Mouse (Mus musculus) telencephalon, adult 2 months (tissue): ENCODE measurements around the gene Nlgn2.

Experiments used
- DNase-seq: peaks from one replicate; pipeline ENCODE4 v3.0.0-alpha.2; 2011; ENCODE audit warnings: low read depth, low spot score

Gene Nlgn2

DNA sequence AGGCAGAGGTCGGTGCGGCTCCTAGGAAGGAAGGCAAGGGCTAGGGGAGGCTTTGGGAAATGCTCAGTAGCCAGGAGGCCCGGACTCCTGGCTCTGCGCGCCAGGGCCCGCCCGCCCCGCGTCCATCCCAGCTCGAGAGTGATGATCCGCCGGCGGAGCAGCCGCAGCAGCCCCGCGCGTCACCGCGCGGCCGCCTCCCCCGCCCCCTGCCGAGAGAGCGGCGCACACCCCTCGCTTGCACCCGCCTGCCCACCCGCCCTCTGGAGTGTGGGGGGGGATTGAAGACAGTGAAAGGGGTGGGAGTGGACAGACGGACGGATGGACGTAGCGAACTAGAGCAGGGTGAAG is at the start of gene Nlgn2:
TSS of gene Nlgn2 (minus strand) at position 181 of the 348 bp plus-strand sequence.
- no peak for DNase-seq

DNA sequence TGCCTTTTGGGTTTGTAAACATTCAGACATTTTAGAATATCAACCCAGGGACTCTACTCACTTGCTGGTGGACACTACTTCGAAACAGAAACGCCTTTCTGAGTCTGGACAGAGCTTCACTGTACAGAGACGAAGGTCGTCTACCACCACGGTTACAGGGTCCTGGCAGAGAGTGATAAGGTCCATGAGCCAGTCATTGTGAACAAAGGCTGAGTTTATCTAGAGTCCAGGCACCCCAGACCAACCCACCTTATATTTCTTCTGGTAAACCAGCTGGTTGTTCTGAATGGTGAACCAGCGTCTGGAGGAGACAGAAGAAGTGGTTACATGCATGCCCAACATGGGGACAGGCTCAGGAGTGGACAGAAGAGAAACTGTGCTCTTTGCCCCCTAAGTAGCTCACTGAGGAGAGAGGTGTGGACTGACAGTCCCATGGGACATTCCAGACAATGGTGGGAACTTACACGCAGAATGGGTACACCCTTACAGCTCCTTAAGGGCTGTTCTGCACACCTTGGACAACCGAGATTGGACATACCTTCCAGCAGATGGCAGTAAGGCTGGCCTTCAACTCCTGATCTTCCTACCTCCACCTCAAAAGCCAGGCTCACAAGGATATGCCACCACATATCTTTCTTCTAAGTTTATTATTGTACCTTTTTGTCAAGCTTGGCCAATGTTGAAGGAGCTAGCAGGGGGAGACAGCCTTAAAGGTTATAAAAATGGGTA is 49.5 kb upstream of the Nlgn2 start:
- no peak for DNase-seq

DNA sequence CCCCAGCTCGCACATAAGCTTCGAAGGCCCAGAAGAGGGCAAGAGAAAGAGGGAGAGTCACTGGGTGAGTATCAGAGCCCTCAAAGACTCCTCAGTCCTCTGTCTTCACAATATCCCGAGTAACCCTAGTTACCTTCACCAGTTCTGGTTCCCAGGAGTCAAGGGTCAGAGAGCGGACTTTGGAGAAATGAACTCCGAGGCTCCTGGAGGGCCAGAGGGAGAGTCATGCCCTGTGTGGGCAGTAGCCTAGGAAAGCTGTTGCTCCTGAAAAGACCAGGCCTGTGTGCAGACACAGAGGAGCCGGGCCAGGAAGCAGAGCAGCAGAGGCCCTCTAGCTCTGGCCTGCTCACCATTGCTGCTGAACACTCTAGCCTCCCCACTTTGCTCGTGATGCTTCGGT is 47.1 kb upstream of the Nlgn2 start:
- no peak for DNase-seq

DNA sequence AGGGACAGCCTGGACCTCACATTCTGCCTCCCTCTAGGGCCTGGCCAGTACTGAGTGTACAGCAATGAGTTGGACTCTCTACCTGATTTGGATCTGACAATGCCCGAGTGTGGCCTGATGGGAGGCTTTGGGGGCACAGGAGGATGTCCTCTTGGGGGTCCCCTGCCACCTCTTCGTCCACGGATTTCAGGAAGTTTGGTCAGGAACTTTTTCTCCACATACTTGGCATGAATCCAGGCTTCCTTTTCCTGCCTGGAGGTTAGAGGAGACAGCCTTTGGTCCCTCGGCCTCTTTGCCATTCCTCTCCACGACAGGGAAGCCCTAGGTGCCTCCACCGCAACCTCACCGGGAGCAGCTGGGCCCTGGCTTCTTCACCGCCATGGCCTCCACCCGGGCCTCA is 46.7 kb upstream of the Nlgn2 start:
- no peak for DNase-seq

DNA sequence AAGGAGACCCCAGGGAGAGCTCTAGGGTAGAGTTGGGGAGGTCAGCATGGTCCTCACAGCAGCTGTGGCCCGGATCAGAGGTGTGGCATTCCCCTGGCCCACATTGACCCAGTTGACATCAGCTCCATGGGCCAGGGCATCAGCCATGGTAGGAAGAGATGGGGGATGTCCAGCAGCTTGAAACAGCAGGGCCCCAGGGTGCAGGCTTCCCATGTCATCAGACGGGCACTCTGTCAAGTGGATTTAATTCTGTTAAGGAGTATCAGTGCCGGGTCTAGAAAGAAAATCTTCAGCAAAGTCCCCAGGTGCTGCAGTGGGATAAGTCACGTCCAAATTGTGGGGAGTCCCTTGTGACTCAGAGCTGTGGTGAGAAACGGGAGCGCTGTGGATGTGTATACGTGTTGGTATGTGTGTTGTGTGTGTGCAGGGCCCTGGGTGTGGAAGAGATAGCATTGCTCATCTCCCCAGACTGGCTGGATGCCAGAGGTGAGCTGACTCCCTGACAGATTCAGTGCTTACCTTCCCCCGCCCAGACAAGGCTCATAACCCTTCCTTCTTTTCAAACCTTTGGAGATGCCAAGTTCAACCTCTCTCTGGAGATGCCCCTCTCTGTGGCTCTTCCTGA is 46.1 kb upstream of the Nlgn2 start:
- no peak for DNase-seq

DNA sequence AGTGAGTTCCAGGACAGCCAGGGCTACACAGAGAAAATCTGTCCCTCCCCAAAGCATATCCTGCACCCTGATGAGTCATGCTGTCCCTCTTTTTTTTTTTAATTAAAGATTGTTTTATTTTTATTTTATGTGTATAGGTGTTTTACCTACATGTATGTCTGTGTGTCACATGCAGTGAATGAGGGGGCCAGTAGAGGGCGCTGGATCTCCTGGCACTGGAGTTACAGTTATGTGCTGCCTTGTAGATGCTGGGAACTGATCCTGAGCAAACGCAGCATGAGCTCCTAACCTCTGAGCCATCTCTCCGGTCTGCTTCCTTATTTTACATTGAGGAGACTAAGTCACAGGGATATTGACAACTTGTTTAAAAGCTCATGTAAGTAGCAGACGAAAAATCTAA is 45.5 kb upstream of the Nlgn2 start:
- DNase-seq: no peak

DNA sequence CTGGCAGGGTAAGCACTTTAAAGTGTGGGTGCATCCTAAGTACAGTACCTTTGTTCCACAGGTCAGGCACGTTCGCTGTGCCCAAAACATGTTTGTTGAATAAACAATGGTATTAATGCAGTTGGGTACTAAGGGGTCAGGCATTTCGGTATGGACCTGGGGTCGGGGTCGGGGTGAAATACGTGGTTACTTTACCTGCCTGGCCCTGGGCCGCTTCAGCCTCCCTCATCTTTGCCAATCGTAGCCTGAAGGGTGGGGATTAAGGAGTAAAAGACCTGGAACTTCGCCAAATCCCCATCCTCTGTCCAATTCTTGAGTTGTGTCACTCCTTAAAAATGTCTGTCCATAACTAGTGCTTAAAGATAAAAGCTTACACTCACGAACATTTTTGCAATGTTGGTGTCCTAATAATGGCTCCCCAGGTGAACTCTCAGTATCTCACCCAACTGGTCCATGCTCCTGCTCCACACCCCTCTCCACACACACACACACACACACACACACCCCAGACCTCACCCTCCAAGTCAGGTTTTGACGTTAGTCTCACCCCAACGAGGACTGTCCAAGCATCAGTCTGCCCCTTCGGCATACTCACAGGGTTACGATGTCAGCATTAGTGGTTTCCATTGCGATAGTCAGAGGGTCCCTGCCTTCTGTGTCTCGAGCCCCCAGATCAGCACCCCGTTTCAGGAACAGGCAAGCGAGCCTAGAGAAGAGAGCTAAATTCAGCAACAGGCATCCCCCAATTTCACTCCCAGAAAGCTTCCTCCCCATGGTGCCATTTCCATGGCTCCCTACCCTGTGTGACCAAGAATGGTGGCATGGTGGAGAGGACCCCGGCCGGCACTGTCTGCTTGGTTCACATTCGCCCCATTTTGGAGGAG is 44.4 kb upstream of the Nlgn2 start:
- no peak for DNase-seq

DNA sequence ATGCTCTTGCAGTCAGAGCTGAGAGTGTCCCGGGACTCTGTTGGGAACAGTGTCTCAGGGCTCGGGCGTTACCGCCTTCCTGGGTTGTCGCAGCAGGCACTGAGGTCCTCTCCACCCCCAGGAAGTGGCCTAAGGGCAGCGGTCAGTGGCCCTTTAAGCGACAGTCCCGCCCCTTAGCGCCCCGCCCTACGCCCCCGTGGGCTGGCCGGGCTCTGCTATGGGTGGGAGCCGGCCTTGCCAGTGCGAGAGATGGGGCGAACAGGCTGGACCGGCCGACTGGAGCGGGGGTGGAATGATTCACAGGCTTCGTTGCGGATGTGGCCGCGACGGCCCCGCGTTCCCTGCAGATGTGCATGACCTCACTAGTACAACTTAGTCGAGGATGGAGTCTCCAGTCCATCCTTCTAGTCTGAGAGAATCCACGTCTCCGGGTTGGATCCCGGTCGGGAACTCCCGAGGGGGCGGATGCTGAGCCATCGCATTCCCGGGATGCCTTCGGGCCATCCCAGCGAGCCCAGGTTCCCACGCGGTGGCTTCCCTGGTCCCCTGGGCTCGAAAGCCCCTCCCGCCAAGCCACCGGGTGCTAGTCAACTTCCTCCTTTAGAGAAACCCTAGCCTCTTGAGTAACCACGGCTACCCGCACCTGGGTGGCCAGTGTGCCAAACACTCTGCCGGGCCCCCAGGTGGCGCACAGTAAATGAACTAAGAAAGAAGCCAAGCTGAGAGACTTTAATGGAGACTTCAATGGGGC is 43.4 kb upstream of the Nlgn2 start, which contains the start of gene Kctd11:
TSS of gene Kctd11 (minus strand) at position 554 of the 751 bp plus-strand sequence.
- no peak for DNase-seq

DNA sequence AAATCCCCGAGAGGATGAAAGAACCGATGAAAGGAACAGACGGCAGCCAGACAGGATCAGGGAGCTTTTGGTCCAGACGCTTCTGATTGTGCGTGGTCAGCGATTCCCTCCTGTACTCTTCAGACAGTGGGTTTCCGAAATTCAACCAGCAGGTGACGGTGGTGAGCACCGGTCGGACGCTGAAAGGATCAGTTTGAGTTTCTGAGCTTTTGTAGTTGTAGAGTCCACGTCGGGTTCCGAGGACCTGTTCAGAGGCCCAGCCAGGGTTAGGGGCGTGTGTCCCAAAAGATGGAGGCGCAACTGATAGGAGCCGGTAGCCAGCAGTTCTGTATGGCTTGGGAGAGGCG is 42.9 kb upstream of the Nlgn2 start:
- no peak for DNase-seq

DNA sequence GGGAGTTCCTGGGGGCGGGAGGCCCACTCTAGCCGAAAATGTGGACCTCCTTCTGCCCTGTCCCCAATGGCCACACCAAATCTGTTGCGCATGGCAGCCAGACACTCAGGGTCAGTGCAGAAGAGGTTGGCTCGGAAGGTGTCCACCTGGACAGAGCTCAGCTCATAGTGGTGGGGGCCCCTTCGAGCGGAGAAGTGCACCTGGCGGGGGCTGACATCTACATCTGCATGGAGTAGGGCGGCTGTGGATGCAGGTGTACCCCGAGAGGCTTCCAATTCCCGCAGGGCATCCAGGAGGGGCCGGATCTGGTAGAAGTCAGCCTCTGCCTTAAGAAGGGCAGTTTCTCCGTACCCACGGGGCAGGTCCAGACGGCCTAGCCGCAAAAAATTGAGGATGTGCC is 42.1 kb upstream of the Nlgn2 start:
- DNase-seq: no peak

DNA sequence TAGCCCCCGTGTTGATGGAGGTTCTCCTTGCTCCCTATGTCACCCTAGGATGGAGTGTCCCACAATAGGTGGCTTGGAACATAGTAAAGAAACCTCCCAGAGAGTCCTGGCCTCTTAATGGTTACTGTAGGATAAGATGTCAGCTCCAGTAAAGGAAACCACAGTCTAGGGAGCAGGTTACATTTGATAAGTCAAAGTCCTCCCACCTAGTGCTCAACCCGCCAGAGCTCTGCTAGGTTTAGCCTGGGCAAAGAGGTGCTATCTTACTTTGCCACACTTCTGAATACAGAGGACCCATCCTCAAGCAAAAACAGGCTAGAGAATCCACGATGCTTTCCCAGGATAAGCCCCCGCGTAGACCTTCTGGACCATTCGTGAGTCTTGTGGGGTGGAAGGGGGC is 41.4 kb upstream of the Nlgn2 start:
- no peak for DNase-seq

DNA sequence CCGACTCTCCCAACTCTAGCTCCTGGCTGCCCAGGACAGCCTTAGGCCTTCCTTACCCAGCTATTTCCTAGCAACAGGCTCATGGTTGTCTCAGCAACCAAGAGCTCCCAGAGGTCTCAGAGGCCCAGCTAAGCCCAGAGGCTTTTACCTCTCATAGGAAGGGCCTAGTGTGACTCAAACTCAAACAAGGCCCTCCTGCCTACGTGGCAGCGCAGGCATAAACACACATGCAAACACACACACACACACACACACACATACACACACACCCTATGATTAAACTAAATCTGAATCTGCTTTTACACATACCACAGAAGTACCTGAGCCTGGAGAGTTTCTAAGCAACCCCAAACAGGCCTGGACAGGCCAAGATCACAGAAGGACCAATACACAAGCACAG is 40.8 kb upstream of the Nlgn2 start:
- no peak for DNase-seq

DNA sequence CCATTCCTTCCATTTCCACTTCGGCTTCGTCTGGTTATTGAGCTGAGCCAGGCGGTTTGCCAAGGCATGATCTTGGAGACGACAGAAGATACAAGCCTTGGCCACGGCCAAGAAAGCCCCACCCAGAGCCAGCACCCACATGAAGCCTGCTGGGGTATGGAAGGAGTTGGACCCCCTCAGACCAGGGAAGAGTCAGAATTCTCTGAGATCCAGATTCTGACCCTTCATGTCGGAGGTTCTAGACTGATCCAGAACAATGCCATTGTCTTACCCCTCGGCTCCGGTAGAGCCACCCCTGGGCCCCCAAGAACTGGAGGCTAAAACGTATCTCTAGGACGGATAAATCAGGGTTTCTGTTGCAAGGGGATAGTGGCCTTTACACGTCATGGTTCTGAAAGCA is 40.3 kb upstream of the Nlgn2 start, which contains the start of gene Tmem95:
TSS of gene Tmem95 (minus strand) at position 141 of the 400 bp plus-strand sequence.
- no peak for DNase-seq

DNA sequence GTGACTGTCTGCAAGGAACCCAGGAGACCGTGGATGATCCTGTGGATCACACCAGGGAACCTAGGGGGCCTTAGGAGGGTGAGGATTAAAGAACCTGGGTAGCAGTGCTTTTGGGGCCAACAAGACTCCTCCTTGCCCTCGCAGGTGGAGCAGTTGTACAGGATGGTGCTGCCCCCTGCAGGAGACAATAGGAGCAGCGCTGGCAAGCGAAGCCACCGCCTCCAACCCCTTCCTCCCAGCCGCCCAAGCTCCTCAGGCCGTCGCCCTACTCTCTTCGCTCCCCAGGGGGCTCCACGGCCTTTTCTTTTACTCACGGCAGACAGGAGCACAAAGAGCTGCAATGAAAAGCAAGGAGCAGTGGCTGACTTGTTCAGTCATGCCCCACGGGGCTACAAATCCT is 39.3 kb upstream of the Nlgn2 start:
- no peak for DNase-seq

DNA sequence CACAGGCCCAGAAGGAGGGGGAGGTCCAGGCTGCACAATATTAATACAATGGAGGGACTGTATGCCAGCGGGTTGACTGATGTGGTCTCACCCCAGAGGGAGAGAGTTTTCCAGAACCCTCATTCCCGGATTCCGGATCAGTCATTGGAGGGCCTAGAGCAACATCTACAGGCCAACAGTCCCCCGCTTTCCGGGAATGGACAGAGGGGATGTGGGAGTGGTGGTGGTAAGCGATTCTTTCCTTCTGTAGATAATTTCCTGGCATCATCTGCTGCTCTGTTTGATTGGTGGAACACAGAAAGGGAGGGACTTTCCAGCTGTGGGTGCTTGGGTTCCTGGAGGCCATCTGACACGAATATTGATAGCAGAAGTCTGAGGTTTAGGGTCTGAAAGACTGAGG is 38.6 kb upstream of the Nlgn2 start:
- DNase-seq: no peak

DNA sequence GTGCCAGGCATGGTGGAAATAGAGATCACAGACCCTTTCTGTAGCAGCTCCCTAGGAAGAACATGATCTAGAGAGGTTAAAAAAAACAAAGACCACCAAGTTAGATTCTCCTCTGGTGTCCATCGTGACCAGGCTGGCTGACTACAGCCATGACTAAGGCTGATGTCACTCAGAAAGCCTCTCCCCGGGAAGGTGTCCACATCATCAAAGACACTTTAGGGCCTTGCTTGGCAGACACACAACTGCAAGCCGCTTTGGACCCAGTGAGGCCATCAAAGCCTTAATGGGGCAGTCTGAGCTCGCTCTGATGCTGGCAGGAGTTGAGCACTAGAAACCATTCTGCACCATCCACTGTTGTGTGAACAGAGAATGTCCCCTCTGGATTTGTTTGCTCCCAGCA is 34.9 kb upstream of the Nlgn2 start:
- DNase-seq: no peak

DNA sequence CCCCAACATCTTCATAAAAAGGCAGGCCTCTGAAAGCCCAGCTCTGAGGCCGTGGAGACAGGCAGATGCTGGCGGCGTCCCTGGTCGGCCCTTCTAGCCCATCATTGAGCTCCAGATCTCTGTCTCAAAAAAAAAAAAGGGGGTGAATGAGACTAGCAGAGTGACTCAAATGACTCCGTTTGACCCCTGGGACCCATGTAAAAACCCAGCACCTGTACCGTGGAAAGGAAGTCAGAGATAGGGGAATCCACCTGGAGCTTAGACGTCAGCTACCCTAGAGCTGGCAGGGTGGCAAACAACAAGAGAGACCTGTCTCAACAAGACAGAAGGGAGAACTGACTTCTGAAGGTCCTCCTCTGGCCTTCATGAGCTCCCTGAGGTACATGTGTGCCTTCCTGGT is 34.2 kb upstream of the Nlgn2 start:
- DNase-seq: no peak

DNA sequence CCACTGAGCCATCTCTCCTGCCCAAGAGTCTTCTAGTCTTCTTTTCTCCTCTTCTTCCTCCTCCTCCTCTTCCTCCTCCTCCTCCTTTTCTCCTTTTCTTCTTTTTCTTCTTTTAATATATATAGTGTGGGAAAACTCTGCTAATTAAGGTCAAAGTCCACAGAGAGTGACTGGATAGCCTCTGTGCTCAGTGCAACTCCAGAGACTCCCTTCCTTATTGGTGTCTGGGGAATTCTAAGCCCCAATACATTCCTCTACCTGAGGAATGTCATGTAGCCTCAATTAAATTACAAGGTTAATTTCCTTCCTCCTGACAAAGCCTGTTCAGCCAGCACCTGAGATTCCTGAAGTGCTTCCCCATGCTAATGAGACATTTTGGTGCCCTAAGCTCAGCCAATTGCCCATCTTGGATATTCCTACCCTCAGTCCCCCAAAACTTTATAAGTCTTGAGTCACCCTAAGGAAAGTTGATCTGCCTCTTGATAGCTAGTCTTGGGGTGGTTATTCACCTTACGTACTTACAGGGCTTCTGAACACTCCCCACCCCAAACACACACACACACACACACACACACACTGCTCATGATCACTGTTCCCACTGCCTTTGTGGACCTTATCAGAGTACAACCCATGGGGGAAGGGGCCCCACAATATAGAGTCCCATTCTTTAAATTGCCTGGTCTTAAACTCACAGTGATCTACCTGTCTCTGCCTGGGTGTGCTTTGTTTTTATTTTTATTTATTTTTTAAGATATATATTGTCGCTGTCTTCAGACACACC is 32.9 kb upstream of the Nlgn2 start:
- no peak for DNase-seq

DNA sequence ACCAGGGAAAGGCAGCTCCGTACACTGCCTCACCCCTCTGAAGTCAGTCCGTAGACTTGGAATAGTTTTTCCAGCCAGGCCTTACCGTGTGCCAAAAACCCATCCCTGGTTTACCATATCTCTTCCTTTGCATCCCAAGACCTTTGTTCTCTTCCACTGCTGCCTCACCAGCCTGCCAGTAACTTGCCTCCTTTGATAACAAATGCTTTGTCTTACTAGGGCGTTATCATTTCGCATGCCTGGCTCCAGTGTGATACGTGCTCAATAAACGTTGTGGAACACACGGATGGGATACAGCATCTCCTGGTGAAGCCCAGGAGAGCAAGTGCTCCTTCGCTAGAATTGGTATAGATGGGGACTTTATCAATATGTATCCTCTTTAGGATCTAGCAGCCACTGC is 29.8 kb upstream of the Nlgn2 start:
- no peak for DNase-seq

DNA sequence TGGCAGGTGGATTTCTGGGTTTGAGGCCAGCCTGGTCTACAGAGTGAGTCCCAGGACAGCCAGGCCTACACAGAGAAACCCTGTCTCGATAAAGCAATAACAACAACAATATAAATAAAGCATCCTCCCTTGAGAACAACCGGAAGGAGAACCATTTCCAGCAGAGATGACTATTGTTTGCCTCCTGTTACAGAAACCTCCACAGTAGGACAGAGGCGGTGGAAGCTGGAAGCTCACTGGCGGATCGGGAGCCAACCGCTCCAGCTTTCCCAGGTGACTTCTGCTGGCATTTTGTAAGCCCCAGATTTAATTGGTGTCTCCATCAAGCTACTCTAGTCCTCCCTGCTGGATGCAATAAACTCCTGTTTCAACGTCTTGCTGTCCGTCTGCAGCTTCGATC is 28.0 kb upstream of the Nlgn2 start:
- no peak for DNase-seq
